Mouse (Mus musculus): ENCODE data around the gene Rap1gds1. TPM values are rescaled to one million over a fixed set of nuclear protein-coding genes. Genes with fewer than 3 reads are reported as not detected.

Rap1gds1 gene
- polyA plus RNA-seq (2015; fragmentation: Nextera tagmentation; extraction: Ambion mirVana), result 60.7 and 65.4 TPM in 2 replicates

DNA sequence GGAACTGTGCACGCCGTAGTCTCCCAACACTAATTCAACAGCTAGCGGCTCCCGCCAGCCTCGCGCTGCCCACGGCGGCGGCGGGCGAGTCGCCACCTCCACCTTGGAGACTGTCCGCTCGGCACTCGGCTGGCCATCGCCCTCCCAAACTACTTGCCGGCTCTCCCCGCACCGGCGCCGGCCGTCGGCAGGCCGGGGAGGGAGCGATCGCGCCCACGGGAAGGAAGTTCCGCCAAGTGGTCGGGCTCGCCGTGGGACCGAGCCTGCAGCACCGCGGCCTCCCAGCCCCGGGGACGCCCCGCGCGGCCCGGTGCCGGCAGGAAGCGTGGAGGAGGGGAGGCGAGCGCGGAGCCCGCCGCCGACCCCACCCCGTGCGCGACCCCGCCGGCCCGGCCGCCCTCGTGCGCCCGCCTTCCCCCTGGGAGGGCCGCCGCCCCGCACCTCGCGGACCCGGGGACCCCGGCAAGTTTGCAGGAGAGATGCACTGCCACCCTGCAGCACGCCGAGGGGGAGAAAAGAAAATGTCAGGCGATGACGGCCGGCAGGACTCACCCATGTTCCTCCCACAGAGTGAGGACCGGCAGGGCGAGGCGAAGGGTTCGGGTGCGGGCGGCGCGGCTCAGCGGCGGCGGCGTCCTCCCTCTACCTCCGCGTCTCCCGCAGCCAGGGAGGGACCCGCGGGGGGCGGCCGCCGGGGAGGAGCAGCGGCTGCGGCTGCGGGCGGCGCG, at the start of gene Rap1gds1:
Gene Rap1gds1 (minus strand): TSS at position 718 of the 728 bp plus-strand sequence.
- Histone ChIP-seq H3K36me3 (no peaks in the 10 kb centered on the region), H3K4me2 (replicated peaks) (peak within 1 kb of the TSS; percentile 95), H3K9ac (peak within 1 kb of the TSS; percentile 88), H3K9me3 (replicated peaks) (no peaks in the 10 kb centered on the region), H3K27me3 (no peaks in the 10 kb centered on the region), H3K4me1 (peaks cover 15% of the 10 kb centered on the region; the same call in 1 of the 2 replicates), H3K4me3 (replicated peaks) (peak within 1 kb of the TSS; percentile 72), H3K27ac (replicated peaks) (peak within 1 kb of the TSS; percentile 97)
- under 1% methylated on average over 84 of the region's 97 CpGs for WGBS
- peak; percentile 69 for ATAC-seq (ENCODE audit: insufficient number of reproducible peaks, low FRiP score, low TSS enrichment, low read depth)

DNA sequence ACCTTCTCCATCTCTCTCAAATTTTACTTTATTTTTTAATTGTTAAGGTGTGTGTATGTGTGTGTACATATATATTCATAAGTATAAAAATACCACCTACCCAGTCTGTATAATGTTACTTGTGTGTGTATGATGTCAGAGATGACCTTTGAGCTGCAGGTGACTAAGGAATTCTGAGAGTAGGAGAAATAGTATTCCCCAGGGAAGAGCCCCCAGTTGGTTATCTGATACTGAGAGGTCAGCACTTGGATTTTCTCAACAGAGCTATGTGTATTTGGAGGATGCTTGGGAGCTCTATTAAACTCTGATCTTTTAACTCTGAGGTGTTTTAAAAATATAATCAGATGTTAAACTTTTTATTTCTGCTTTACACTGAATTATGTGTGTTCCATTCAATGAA, 43.4 kb upstream of the Rap1gds1 start:
- H3K4me2 ChIP-seq (replicated peaks), result no peak overlapping the region
- no peaks in the 10 kb centered on the region for H3K9me3 ChIP-seq (replicated peaks)
- no peaks in the 10 kb centered on the region for H3K36me3 ChIP-seq
- no peak overlapping the region for H3K9ac ChIP-seq
- H3K4me1 ChIP-seq, result no peaks in the 10 kb centered on the region
- H3K27ac ChIP-seq (replicated peaks), result no peak overlapping the region
- no peaks in the 10 kb centered on the region for H3K27me3 ChIP-seq
- H3K4me3 ChIP-seq (replicated peaks), result no peak overlapping the region
- ATAC-seq (ENCODE audit: insufficient number of reproducible peaks, low FRiP score, low TSS enrichment, low read depth), result no peak

DNA sequence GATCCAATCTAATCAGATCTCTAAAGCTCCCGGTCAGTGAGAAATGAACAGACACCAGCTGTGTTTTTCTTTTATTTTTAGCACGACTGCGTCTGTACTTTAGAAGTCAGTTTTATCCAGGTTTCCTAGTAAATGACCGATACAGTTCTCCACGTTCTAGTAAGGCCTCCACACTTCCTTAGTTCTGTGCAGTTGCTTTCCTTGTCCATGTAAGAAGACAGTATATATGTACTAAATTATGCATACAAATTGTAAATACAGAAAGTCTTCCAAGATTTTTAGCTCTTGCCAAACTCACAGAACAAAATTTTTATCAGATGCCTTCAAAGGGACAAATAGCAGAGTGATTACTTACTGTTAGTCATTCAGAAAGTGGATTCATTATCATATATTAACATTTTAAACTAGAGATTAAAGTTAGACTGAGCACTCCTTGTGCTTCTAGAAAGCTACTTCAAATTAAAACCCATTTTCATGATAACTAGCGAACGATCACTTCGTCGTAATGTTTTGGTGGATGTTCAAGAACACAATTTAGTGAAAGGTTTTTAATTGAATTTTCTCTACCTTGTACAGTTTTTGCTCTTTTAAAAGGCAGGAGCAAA, 41.8 kb upstream of the Rap1gds1 start:
- ATAC-seq (ENCODE audit: insufficient number of reproducible peaks, low FRiP score, low TSS enrichment, low read depth), result no peak
- H3K9ac ChIP-seq, result no peak overlapping the region
- no peaks in the 10 kb centered on the region for H3K27me3 ChIP-seq
- H3K36me3 ChIP-seq, result no peaks in the 10 kb centered on the region
- no peak overlapping the region for H3K4me2 ChIP-seq (replicated peaks)
- no peaks in the 10 kb centered on the region for H3K9me3 ChIP-seq (replicated peaks)
- no peaks in the 10 kb centered on the region for H3K4me1 ChIP-seq
- no peak overlapping the region for H3K4me3 ChIP-seq (replicated peaks)
- WGBS, result 66% methylated on average over 9 of the region's 9 CpGs
- no peak overlapping the region for H3K27ac ChIP-seq (replicated peaks)

DNA sequence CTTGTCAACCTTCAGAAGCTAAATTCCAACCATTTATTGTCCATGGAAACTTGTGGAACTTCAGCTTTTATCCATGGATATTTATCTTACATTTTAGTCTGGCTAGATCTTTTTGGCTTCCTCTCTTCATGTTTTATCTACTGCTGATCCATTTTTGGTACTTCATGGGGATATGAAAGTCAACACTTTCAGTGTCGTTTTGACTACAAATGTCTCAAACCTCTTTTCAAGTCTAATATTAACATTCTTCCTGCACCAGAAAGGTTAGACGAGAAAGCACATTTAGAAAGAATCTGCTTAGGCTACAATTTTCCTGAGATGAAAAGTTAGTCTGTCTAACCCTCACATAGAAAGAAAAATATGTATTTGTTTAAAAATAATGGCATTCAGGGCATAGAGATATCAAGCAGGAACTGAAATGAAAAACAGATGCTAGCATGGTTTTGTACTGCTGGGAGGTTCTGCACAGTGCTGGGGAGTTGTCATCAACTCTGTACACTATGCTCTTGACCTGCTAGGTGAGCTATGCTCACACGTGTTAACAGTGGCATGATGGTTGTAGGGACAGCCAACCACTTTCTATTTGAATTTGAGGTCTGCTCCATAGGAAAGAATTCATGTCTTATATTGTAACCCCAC, 37.5 kb upstream of the Rap1gds1 start:
- H3K9ac ChIP-seq, result no peak overlapping the region
- no peaks in the 10 kb centered on the region for H3K4me1 ChIP-seq
- no peak overlapping the region for H3K4me3 ChIP-seq (replicated peaks)
- no peaks in the 10 kb centered on the region for H3K9me3 ChIP-seq (replicated peaks)
- H3K4me2 ChIP-seq (replicated peaks), result no peak overlapping the region
- ATAC-seq (ENCODE audit: insufficient number of reproducible peaks, low FRiP score, low TSS enrichment, low read depth), result no peak
- H3K36me3 ChIP-seq, result no peaks in the 10 kb centered on the region
- 42% methylated on average over 3 of the region's 3 CpGs for whole genome bisulfite sequencing
- H3K27ac ChIP-seq (replicated peaks), result no peak overlapping the region
- H3K27me3 ChIP-seq, result no peaks in the 10 kb centered on the region

DNA sequence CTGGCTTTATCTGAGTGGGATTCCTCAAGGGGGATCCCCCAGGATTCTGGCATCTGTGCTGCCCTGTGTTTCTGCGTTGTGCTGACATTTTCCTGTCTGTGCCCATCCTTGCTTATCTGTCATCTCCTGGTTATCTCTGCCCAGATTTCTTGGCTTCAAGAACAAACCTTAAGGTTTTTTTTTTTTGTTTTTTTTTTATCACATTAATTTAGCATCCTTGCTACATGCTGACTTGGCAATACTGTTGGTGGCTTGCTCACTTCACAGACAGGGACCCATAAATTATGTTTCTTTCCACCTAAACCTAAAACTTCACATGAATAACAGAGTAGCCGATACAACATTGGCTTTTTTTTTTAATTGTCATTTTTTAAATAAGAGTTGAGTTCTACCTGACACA, 36.9 kb upstream of the Rap1gds1 start:
- Histone ChIP-seq H3K4me3 (replicated peaks) (no peak overlapping the region), H3K9ac (no peak overlapping the region), H3K9me3 (replicated peaks) (no peaks in the 10 kb centered on the region), H3K27ac (replicated peaks) (no peak overlapping the region), H3K4me1 (no peaks in the 10 kb centered on the region), H3K4me2 (replicated peaks) (no peak overlapping the region), H3K27me3 (no peaks in the 10 kb centered on the region), H3K36me3 (no peaks in the 10 kb centered on the region)
- no peak for ATAC-seq (ENCODE audit: insufficient number of reproducible peaks, low FRiP score, low TSS enrichment, low read depth)
- WGBS, result 82% methylated on average over 2 of the region's 2 CpGs

DNA sequence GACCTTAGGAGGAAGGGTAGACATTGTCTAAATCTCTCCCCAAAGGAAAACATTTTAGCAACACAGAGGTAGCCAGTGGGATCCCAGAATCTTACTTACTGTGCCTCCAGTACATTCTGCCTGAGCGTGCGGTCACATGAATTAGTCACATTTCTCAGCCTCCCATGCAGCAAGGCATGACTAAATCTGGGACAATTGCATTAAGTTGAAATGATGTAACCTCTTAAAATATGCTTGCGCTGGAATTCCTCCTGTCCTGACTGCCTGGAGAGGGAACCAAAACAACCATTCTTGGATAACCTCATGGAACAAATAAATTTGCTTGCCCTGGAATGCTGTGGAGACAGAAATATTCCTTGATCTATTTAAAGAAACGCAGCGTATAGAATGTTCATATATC, 33.2 kb upstream of the Rap1gds1 start:
- H3K4me1 ChIP-seq, result no peaks in the 10 kb centered on the region
- H3K4me3 ChIP-seq (replicated peaks), result no peak overlapping the region
- no peak overlapping the region for H3K4me2 ChIP-seq (replicated peaks)
- 45% methylated on average over 5 of the region's 5 CpGs for WGBS
- H3K27me3 ChIP-seq, result no peaks in the 10 kb centered on the region
- peak; percentile 51; the same call in 1 of the 2 replicates for ATAC-seq (ENCODE audit: insufficient number of reproducible peaks, low FRiP score, low TSS enrichment, low read depth)
- no peaks in the 10 kb centered on the region for H3K36me3 ChIP-seq
- no peak overlapping the region for H3K9ac ChIP-seq
- peak overlapping the region; percentile 31; the same call in 1 of the 2 replicates for H3K27ac ChIP-seq (replicated peaks)
- no peaks in the 10 kb centered on the region for H3K9me3 ChIP-seq (replicated peaks)

DNA sequence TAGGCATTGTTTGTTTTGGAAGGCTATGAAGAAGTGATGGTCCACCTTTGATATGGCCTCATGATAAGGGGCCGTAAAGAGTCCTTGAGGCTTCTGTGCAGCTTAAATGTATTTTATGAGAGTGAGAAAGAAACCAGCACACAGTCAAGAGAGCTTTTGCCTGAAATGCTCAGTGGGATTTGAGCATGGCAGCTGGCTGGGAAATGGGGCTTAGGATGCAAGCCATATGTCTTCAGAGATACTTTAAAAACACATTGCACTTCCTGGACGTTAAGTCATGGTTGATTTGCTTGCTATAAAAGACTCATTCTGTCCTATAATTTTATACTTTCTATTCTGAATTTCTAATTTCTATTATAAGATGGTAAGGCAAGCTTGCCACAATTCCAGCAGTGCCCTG, 28.9 kb upstream of the Rap1gds1 start:
- no peaks in the 10 kb centered on the region for H3K4me1 ChIP-seq
- ATAC-seq (ENCODE audit: insufficient number of reproducible peaks, low FRiP score, low TSS enrichment, low read depth), result no peak
- no peaks in the 10 kb centered on the region for H3K9me3 ChIP-seq (replicated peaks)
- no peak overlapping the region for H3K4me2 ChIP-seq (replicated peaks)
- no peak overlapping the region for H3K27ac ChIP-seq (replicated peaks)
- H3K4me3 ChIP-seq (replicated peaks), result no peak overlapping the region
- no peaks in the 10 kb centered on the region for H3K27me3 ChIP-seq
- no peaks in the 10 kb centered on the region for H3K36me3 ChIP-seq
- WGBS, result 50% methylated on average over 2 of the region's 2 CpGs
- H3K9ac ChIP-seq, result no peak overlapping the region

DNA sequence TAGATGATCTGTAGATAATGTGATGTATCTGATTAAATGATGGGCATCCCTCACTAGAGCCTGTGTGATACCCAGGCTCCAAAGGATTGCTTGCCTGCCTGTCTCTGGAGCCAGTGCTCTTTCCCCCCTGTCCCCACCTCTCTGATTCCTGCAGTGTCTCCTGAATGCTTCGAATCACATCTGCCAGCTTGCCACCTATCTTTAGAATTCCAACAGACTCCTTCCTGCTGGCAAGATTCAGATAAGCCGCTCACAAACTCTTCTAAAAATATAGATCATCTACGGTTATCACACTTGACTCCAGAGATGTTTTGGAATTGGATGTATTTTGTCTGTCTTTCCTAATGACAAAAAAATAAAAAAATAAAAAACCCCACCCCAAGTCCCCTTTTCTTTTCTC, 28.3 kb upstream of the Rap1gds1 start:
- H3K4me2 ChIP-seq (replicated peaks), result no peak overlapping the region
- H3K4me3 ChIP-seq (replicated peaks), result no peak overlapping the region
- no peaks in the 10 kb centered on the region for H3K4me1 ChIP-seq
- ATAC-seq (ENCODE audit: insufficient number of reproducible peaks, low FRiP score, low TSS enrichment, low read depth), result no peak
- H3K27ac ChIP-seq (replicated peaks), result no peak overlapping the region
- no peaks in the 10 kb centered on the region for H3K27me3 ChIP-seq
- H3K9ac ChIP-seq, result no peak overlapping the region
- H3K9me3 ChIP-seq (replicated peaks), result no peaks in the 10 kb centered on the region
- WGBS, result 75% methylated on average over 3 of the region's 3 CpGs
- no peaks in the 10 kb centered on the region for H3K36me3 ChIP-seq

DNA sequence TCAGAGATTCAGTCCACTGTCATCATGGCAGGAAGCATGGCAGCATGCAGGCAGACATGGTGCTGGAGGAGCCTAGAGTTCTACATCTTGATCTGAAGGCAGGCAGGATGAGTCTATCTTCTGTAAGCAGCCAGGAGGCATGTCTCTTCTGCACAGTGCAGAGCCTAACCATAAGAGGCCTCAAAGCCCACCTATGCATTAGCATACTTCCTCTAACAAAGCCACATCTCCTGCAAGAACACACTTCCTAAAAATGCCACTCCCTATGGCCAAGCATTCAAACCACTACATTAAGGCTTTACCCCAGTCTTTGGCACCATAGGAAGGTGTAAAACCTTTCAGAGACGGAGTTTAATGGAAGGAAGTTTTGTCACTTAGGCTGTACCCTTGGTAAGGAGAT, 26.9 kb upstream of the Rap1gds1 start:
- Histone ChIP-seq H3K9ac (no peak overlapping the region), H3K36me3 (no peaks in the 10 kb centered on the region), H3K4me1 (no peaks in the 10 kb centered on the region), H3K4me3 (replicated peaks) (no peak overlapping the region), H3K9me3 (replicated peaks) (no peaks in the 10 kb centered on the region), H3K4me2 (replicated peaks) (no peak overlapping the region), H3K27me3 (no peaks in the 10 kb centered on the region), H3K27ac (replicated peaks) (no peak overlapping the region)
- ATAC-seq (ENCODE audit: insufficient number of reproducible peaks, low FRiP score, low TSS enrichment, low read depth), result no peak
- 86% methylated on average over 1 of the region's 1 CpGs for WGBS

DNA sequence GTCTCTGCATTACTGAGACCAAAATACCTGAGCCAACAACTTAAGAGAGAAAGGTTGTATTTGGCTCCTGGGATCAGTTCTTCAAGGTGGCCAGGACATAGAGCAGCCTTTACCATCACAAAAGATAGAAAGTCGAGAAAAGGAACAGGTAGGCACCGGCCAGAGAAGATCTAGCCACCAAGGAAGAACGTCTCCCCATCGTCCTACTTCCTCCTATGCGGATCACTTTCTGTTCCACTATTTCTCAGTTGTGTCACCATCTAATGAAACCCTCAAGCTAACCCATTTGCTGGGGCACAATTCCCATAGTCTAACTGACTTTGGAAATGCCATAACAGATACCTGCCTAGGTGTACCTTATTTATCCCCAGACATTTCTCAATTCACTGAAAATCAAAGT, 24.3 kb upstream of the Rap1gds1 start:
- no peak overlapping the region for H3K4me3 ChIP-seq (replicated peaks)
- H3K36me3 ChIP-seq, result no peaks in the 10 kb centered on the region
- WGBS, result 94% methylated on average over 5 of the region's 5 CpGs
- no peaks in the 10 kb centered on the region for H3K4me1 ChIP-seq
- H3K4me2 ChIP-seq (replicated peaks), result no peak overlapping the region
- no peaks in the 10 kb centered on the region for H3K27me3 ChIP-seq
- H3K9me3 ChIP-seq (replicated peaks), result no peaks in the 10 kb centered on the region
- no peak overlapping the region for H3K9ac ChIP-seq
- ATAC-seq (ENCODE audit: insufficient number of reproducible peaks, low FRiP score, low TSS enrichment, low read depth), result no peak
- H3K27ac ChIP-seq (replicated peaks), result no peak overlapping the region

DNA sequence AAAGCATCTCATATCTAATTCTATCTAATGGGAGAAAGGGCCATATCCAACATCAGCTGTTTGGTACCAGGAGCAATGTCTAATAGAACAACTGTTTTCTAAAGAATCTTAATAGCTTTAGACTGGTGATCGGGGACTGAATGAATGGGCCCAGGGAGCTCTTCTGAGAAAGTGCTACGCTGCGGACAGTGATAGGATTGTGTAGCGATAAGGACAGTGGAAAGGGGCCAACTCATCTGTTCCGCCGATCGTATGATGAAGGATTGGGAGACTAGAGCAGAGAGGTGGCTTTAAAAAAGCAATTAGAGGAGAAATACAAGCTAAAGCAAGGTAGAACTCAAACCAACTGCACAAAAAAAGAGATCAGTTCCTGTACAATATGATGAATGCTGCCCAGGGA, 20.9 kb upstream of the Rap1gds1 start:
- Histone ChIP-seq H3K36me3 (no peaks in the 10 kb centered on the region), H3K4me3 (replicated peaks) (no peak overlapping the region), H3K9me3 (replicated peaks) (no peaks in the 10 kb centered on the region), H3K9ac (no peak overlapping the region), H3K4me1 (no peaks in the 10 kb centered on the region), H3K27me3 (no peaks in the 10 kb centered on the region), H3K4me2 (replicated peaks) (no peak overlapping the region), H3K27ac (replicated peaks) (no peak overlapping the region)
- ATAC-seq (ENCODE audit: insufficient number of reproducible peaks, low FRiP score, low TSS enrichment, low read depth), result no peak
- 88% methylated on average over 7 of the region's 7 CpGs for WGBS
